Mouse (Mus musculus): ENCODE data around the gene AI467606. TPM values are rescaled to one million over a fixed set of nuclear protein-coding genes. Genes with fewer than 3 reads are reported as not detected.
A peak's percentile ranks its signal among the peaks of the same experiment; 100 is the strongest.

Gene AI467606
- 0.47 and 0.85 TPM in 2 replicates for polyA plus RNA-seq (2014; fragmentation: Nextera tagmentation; extraction: Ambion mirVana)

DNA sequence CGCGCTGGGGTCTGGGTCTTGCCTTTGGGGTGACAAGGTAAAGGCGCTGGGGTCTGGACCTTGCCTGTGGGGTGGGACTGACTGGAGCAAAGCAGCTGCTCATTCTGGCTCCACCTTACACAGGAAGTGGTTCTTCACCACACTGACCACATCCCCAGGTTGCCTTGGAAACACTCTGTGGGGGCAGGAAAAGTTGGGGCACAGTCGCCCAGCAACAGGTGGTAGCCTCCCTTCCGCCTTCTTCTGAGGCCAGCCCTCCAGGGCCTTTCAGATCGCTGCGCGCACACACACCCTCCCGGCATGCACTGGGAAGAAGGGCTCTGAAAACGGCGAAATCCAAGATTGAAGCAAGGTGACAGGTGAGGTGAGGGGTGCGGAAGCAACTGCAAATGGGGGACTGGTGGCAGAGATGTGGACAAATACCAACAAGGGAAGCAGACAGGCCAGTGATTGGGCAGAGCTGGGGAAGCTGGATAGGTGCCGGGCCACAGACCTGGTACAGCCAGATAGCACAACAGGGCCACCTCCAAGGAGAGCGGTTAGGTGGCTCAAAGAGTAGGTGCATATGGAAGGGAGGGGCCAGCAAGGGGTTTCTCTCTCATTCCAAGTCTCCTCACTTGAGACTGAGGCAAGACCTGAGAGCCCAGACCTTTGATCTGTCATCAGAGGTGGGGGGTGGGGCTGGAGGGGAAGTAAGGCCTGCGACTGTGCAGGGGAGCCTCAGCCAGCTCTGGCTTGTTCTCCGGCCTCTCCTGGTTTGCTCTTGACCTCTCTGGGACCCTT is at the start of gene AI467606:
Gene AI467606, plus strand, starts transcription at position 246 of the 783 bp plus-strand sequence.
- H3K4me3 ChIP-seq (ENCODE audit: low read depth, low read length): no peak within 1 kb of the TSS
- no peaks in the 10 kb centered on the region for H3K27me3 ChIP-seq (ENCODE audit: control insufficient read depth, insufficient read depth, low read length)
- ATAC-seq (replicated peaks; ENCODE audit: low FRiP score) (no peak), DNase-seq (ENCODE audit: low spot score) (peak; percentile 55)
- no peaks in the 10 kb centered on the region; the same call in 1 of the 2 replicates for H3K4me1 ChIP-seq (replicated peaks; ENCODE audit: control insufficient read depth, insufficient read depth, low read length)
- H3K36me3 ChIP-seq (ENCODE audit: control insufficient read depth, insufficient read depth, low read length): no peaks in the 10 kb centered on the region
- WGBS: 80% methylated on average over 16 of the region's 16 CpGs
- no peak within 1 kb of the TSS for H3K4me2 ChIP-seq (ENCODE audit: low read depth, low read length, severe bottlenecking)
- no peak within 1 kb of the TSS for H3K9ac ChIP-seq (ENCODE audit: low read length)
- H3K9me3 ChIP-seq (ENCODE audit: control insufficient read depth, low read length): no peaks in the 10 kb centered on the region
- no peak within 1 kb of the TSS for H3K27ac ChIP-seq (ENCODE audit: low read depth, low read length)

DNA sequence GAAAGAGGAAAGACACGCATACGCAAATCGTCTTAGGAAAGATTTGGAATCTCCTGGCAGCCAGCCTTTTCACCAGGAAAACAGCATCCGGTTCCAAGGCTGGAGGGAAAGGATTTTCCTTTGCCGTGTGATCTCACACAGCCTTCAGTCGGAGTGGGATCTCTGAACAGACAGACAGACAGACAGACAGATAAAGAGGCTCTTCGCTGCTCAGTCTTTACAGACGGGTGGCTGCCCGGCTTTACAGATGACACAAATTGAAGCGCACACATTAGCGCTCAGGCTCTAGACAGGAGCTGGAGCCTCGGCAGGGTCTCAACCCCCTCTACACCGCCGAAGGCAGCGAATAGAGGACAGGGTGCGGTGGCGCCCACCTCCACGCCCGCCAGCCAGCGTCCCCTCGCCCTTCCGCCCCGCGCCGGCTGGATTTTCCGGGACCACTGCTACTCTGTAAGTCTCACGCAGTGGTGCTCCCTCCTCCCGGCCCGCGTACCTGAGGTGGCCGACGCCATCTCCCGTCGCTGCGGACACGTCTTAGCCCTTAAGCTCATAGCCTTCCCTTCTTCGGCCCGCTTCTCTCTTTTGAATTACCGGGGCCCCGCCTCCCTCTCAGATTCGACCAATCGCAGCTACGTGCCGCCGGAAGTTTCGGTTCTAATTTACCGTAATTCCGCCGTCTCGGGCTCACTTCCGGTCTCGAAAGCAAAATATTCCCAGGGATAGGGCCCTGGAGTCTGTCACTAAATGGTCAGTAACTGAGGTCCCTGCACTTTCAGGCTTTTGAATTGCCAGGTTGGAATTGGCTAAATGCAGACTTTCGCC is 49.1 kb upstream of the AI467606 start, which contains the start of gene Kif22:
Gene Kif22, minus strand, starts transcription at position 621 of the 822 bp plus-strand sequence.
- DNase-seq (ENCODE audit: low spot score): peak; percentile 90
- peak within 1 kb of the TSS; percentile 83 for H3K4me3 ChIP-seq (ENCODE audit: low read depth, low read length)
- H3K4me2 ChIP-seq (ENCODE audit: low read depth, low read length, severe bottlenecking): peak within 1 kb of the TSS; percentile 63
- under 1% methylated on average over 53 of the region's 53 CpGs for WGBS
- ATAC-seq (replicated peaks; ENCODE audit: low FRiP score): peak; percentile 83
- no peaks in the 10 kb centered on the region for H3K9me3 ChIP-seq (ENCODE audit: control insufficient read depth, low read length)
- no peaks in the 10 kb centered on the region; the same call in 1 of the 2 replicates for H3K36me3 ChIP-seq (ENCODE audit: control insufficient read depth, insufficient read depth, low read length)
- no peaks in the 10 kb centered on the region for H3K27me3 ChIP-seq (ENCODE audit: control insufficient read depth, insufficient read depth, low read length)
- peak within 1 kb of the TSS; percentile 55; the same call in 1 of the 2 replicates for H3K27ac ChIP-seq (ENCODE audit: low read depth, low read length)
- 0 out of 2 replicates have a peak, but pooled peaks cover 4% of the 10 kb centered on the region for H3K4me1 ChIP-seq (replicated peaks; ENCODE audit: control insufficient read depth, insufficient read depth, low read length)
- peak within 1 kb of the TSS; percentile 91 for H3K9ac ChIP-seq (ENCODE audit: low read length)

DNA sequence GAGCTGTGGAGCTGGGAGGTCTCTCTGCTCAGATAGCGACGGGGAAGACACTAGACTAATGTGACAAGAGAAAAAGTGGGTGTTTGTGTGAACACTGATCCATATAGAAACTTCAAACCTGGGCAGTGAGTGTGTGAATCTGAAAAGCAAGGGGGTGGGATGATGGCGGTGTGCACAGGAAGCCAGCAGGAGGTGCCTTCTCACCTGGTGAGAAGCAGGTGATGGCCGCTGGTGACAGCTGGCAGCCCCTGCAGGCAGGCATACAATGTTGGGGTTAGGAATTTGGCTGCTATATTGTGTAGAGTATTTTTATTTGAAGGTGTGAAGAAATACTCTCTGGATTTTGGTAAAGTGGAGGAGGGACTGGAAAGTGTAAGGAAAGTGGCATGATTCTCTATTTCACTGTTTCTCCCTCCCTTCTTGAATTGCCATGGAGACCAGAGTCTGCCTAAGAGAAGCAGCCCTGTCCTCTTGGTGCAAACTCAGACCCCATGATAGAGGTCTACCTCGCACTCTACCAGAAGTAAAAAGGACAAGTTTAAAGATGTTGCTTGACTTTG is 36.1 kb upstream of the AI467606 start:
- no peak overlapping the region for H3K9ac ChIP-seq (ENCODE audit: low read length)
- WGBS: 69% methylated on average over 5 of the region's 5 CpGs
- no peak overlapping the region for H3K27ac ChIP-seq (ENCODE audit: low read depth, low read length)
- H3K36me3 ChIP-seq (ENCODE audit: control insufficient read depth, insufficient read depth, low read length): no peaks in the 10 kb centered on the region
- no peaks in the 10 kb centered on the region for H3K4me1 ChIP-seq (replicated peaks; ENCODE audit: control insufficient read depth, insufficient read depth, low read length)
- no peak overlapping the region for H3K4me3 ChIP-seq (ENCODE audit: low read depth, low read length)
- ATAC-seq (replicated peaks; ENCODE audit: low FRiP score) (no peak), DNase-seq (ENCODE audit: low spot score) (no peak)
- no peaks in the 10 kb centered on the region for H3K27me3 ChIP-seq (ENCODE audit: control insufficient read depth, insufficient read depth, low read length)
- H3K9me3 ChIP-seq (ENCODE audit: control insufficient read depth, low read length): no peaks in the 10 kb centered on the region
- no peak overlapping the region for H3K4me2 ChIP-seq (ENCODE audit: low read depth, low read length, severe bottlenecking)

DNA sequence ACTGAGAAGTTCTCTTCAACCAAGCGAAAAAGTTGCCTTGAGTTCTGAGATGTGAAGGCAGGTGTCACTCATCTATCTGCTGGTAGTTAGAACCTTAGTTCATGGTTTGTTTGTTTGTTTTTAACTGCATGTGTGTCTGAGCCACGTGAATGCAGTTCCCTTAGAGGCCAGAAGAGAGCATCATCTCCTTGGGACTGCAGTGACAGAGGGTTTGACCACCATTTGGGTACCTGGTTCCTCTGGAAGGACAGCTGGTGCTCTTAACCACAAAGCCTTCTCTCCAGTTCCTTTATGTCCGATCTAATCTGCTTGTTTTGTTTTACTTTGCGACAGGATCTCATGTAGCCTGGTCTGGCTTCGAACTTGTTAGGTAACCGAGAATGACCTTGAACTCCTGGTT is 25.6 kb upstream of the AI467606 start:
- no peaks in the 10 kb centered on the region for H3K4me1 ChIP-seq (replicated peaks; ENCODE audit: control insufficient read depth, insufficient read depth, low read length)
- H3K27me3 ChIP-seq (ENCODE audit: control insufficient read depth, insufficient read depth, low read length): no peaks in the 10 kb centered on the region
- WGBS: 91% methylated on average over 6 of the region's 6 CpGs
- H3K27ac ChIP-seq (ENCODE audit: low read depth, low read length): no peak overlapping the region
- no peaks in the 10 kb centered on the region for H3K36me3 ChIP-seq (ENCODE audit: control insufficient read depth, insufficient read depth, low read length)
- no peaks in the 10 kb centered on the region for H3K9me3 ChIP-seq (ENCODE audit: control insufficient read depth, low read length)
- H3K4me2 ChIP-seq (ENCODE audit: low read depth, low read length, severe bottlenecking): no peak overlapping the region
- ATAC-seq (replicated peaks; ENCODE audit: low FRiP score) (no peak), DNase-seq (ENCODE audit: low spot score) (no peak)
- H3K9ac ChIP-seq (ENCODE audit: low read length): no peak overlapping the region
- no peak overlapping the region for H3K4me3 ChIP-seq (ENCODE audit: low read depth, low read length)

DNA sequence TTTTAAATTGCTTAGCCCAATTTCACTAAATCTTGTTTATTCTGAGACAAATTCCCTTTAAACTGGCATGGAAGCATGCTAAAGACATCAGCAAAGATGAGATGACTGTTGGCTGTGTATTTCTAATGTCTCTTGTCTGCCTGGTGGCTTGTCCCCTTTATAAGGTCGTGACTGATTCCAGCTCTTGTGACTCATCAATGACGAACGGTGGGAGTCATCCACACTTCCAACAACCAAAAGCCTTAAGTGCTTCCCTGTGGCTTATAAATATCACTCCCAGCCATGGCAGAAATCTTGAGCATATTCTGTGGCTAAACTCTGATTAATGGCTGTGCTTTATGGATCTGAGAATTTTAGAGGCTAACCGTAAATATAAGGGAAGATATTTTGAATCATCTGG is 24.8 kb upstream of the AI467606 start:
- Histone ChIP-seq H3K27me3 (ENCODE audit: control insufficient read depth, insufficient read depth, low read length) (no peaks in the 10 kb centered on the region), H3K4me2 (ENCODE audit: low read depth, low read length, severe bottlenecking) (no peak overlapping the region), H3K4me3 (ENCODE audit: low read depth, low read length) (no peak overlapping the region), H3K27ac (ENCODE audit: low read depth, low read length) (no peak overlapping the region), H3K36me3 (ENCODE audit: control insufficient read depth, insufficient read depth, low read length) (no peaks in the 10 kb centered on the region), H3K9ac (ENCODE audit: low read length) (no peak overlapping the region), H3K4me1 (replicated peaks; ENCODE audit: control insufficient read depth, insufficient read depth, low read length) (no peaks in the 10 kb centered on the region), H3K9me3 (ENCODE audit: control insufficient read depth, low read length) (no peaks in the 10 kb centered on the region)
- no peak for ATAC-seq (replicated peaks; ENCODE audit: low FRiP score)
- 86% methylated on average over 4 of the region's 4 CpGs for WGBS
- no peak for DNase-seq (ENCODE audit: low spot score)

DNA sequence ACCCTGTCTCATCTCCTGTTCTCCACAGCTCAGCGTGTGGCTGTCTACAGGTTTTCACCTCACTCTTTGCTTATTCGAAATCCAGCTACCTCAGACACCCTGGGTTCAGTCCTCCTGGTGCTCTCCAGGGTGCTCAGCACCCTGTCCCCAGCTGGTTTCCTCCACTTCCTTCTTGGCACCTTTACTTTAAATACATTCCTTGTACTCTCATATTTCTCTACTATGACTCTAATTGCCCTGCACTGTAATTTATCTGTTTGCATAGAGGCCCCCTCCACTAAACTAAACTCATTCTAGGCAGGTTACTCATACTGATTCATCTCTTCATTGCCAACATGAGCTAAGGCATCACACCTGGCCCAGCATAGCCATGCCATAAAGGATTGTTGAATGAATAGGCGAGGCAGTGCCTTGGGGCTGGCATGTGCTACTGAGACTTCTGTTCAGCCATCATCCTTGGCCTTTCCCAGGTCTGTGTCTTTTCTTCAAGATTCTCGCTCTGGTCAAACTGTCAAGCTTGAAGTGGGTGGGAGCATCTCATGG is 20.2 kb upstream of the AI467606 start:
- H3K9ac ChIP-seq (ENCODE audit: low read length): no peak overlapping the region
- H3K4me3 ChIP-seq (ENCODE audit: low read depth, low read length): no peak overlapping the region
- H3K27ac ChIP-seq (ENCODE audit: low read depth, low read length): no peak overlapping the region
- no peak overlapping the region for H3K4me2 ChIP-seq (ENCODE audit: low read depth, low read length, severe bottlenecking)
- 76% methylated on average over 4 of the region's 4 CpGs for WGBS
- H3K36me3 ChIP-seq (ENCODE audit: control insufficient read depth, insufficient read depth, low read length): no peaks in the 10 kb centered on the region
- no peaks in the 10 kb centered on the region for H3K27me3 ChIP-seq (ENCODE audit: control insufficient read depth, insufficient read depth, low read length)
- DNase-seq (ENCODE audit: low spot score) (no peak), ATAC-seq (replicated peaks; ENCODE audit: low FRiP score) (no peak)
- H3K4me1 ChIP-seq (replicated peaks; ENCODE audit: control insufficient read depth, insufficient read depth, low read length): no peaks in the 10 kb centered on the region
- no peaks in the 10 kb centered on the region for H3K9me3 ChIP-seq (ENCODE audit: control insufficient read depth, low read length)

DNA sequence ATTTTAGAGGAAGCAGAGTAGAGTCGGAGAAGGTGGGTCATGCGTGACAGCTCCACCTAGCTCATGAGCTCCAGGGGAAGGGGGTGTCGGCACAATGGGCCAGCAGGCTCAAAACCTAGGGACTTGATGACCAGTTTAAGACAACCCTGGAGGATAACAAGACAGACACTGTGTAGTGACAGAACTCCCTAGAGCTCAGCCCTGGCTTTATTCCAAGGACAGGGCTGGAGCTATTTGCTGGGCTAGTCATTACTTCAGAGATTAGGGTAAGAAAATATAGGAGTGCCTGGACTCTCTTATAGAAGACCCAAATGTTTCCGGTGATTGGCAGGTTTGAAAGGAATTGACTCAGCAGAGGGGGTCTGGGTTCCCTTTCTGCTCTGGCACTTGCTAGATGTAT is 17.9 kb upstream of the AI467606 start:
- Histone ChIP-seq H3K27me3 (ENCODE audit: control insufficient read depth, insufficient read depth, low read length) (no peaks in the 10 kb centered on the region), H3K9ac (ENCODE audit: low read length) (no peak overlapping the region), H3K9me3 (ENCODE audit: control insufficient read depth, low read length) (no peaks in the 10 kb centered on the region), H3K4me2 (ENCODE audit: low read depth, low read length, severe bottlenecking) (no peak overlapping the region), H3K36me3 (ENCODE audit: control insufficient read depth, insufficient read depth, low read length) (no peaks in the 10 kb centered on the region), H3K4me3 (ENCODE audit: low read depth, low read length) (no peak overlapping the region), H3K4me1 (replicated peaks; ENCODE audit: control insufficient read depth, insufficient read depth, low read length) (no peaks in the 10 kb centered on the region), H3K27ac (ENCODE audit: low read depth, low read length) (no peak overlapping the region)
- ATAC-seq (replicated peaks; ENCODE audit: low FRiP score) (no peak), DNase-seq (ENCODE audit: low spot score) (no peak)
- WGBS: 89% methylated on average over 4 of the region's 4 CpGs

DNA sequence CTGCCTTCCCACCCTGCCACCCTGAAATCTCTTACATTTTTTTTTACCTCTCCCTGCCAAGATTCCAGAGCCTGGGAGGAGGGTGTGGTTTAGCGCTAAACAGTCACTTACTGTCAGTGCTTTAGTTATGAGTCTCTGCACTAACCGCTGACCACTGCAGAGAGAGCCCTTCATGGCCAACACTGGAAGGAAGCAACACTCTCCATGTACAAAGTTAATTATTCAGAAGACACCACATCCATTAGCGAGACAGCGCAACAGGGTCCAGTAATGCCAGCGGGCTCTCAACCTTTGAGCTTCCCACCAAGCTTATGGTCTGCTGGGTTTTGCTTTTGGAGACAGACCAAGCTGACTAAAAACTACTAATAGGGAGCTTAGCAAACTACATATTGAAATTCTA is 15.0 kb upstream of the AI467606 start:
- H3K27ac ChIP-seq (ENCODE audit: low read depth, low read length): no peak overlapping the region

More for the DNA sequence above, 15.0 kb upstream of the AI467606 start:
- WGBS: 90% methylated on average over 5 of the region's 5 CpGs
- H3K4me2 ChIP-seq (ENCODE audit: low read depth, low read length, severe bottlenecking): no peak overlapping the region
- no peaks in the 10 kb centered on the region for H3K4me1 ChIP-seq (replicated peaks; ENCODE audit: control insufficient read depth, insufficient read depth, low read length)
- H3K27me3 ChIP-seq (ENCODE audit: control insufficient read depth, insufficient read depth, low read length): no peaks in the 10 kb centered on the region
- no peaks in the 10 kb centered on the region for H3K9me3 ChIP-seq (ENCODE audit: control insufficient read depth, low read length)
- no peaks in the 10 kb centered on the region for H3K36me3 ChIP-seq (ENCODE audit: control insufficient read depth, insufficient read depth, low read length)
- no peak overlapping the region for H3K4me3 ChIP-seq (ENCODE audit: low read depth, low read length)
- DNase-seq (ENCODE audit: low spot score): no peak
- ATAC-seq (replicated peaks; ENCODE audit: low FRiP score): no peak
- no peak overlapping the region for H3K9ac ChIP-seq (ENCODE audit: low read length)

Measured in forebrain, embryonic 11.5 days (tissue).